Mouse (Mus musculus): Measurements from ENCODE around the gene Lrrc30.
A peak's percentile ranks its signal among the peaks of the same experiment; 100 is the strongest.

The Lrrc30 gene

GRCm38 (mm10) chr17:67632676-67633339, at the start of gene Lrrc30:
Lrrc30 (minus strand) TSS chr17:67632723.
- no peak for DNase-seq (ENCODE audit: low spot score in 2 of 2)

- DNase-seq (ENCODE audit: low spot score in 2 of 2): no peak
Observed at GRCm38 (mm10) chr17:67681084-67681483, 48.6 kb upstream of the Lrrc30 start.

GRCm38 (mm10) chr17:67678576-67678975, 46.1 kb upstream of the Lrrc30 start:
- no peak for DNase-seq (ENCODE audit: low spot score in 2 of 2)

- no peak for DNase-seq (ENCODE audit: low spot score in 2 of 2)
Observed at GRCm38 (mm10) chr17:67667981-67668380, 35.5 kb upstream of the Lrrc30 start.

- no peak for DNase-seq (ENCODE audit: low spot score in 2 of 2)
Observed at GRCm38 (mm10) chr17:67666981-67667380, 34.5 kb upstream of the Lrrc30 start.

GRCm38 (mm10) chr17:67664299-67664698, 31.8 kb upstream of the Lrrc30 start:
- DNase-seq (ENCODE audit: low spot score in 2 of 2): no peak

GRCm38 (mm10) chr17:67651506-67651905, 19.0 kb upstream of the Lrrc30 start:
- no peak for DNase-seq (ENCODE audit: low spot score in 2 of 2)

- DNase-seq (ENCODE audit: low spot score in 2 of 2): no peak
Observed at GRCm38 (mm10) chr17:67641627-67642026, 9.1 kb upstream of the Lrrc30 start.

- peak in 1 of 2 experiments; percentile 16 for DNase-seq (ENCODE audit: low spot score in 2 of 2)
Observed at GRCm38 (mm10) chr17:67638119-67638810, 5.7 kb upstream of the Lrrc30 start.

GRCm38 (mm10) chr17:67636951-67637350, 4.4 kb upstream of the Lrrc30 start:
- no peak for DNase-seq (ENCODE audit: low spot score in 2 of 2)

GRCm38 (mm10) chr17:67636304-67636703, 3.8 kb upstream of the Lrrc30 start:
- no peak for DNase-seq (ENCODE audit: low spot score in 2 of 2)

GRCm38 (mm10) chr17:67629746-67630145, 2.8 kb downstream of the Lrrc30 start:
- no peak for DNase-seq (ENCODE audit: low spot score in 2 of 2)

GRCm38 (mm10) chr17:67629211-67629657, 3.3 kb downstream of the Lrrc30 start:
- no peak for DNase-seq (ENCODE audit: low spot score in 2 of 2)

GRCm38 (mm10) chr17:67628475-67628874, 4.0 kb downstream of the Lrrc30 start:
- DNase-seq (ENCODE audit: low spot score in 2 of 2): no peak

- no peak for DNase-seq (ENCODE audit: low spot score in 2 of 2)
Observed at GRCm38 (mm10) chr17:67625431-67625830, 7.1 kb downstream of the Lrrc30 start.

- DNase-seq (ENCODE audit: low spot score in 2 of 2): no peak
Observed at GRCm38 (mm10) chr17:67619001-67619400, 13.5 kb downstream of the Lrrc30 start.

- no peak for DNase-seq (ENCODE audit: low spot score in 2 of 2)
Observed at GRCm38 (mm10) chr17:67614381-67614780, 18.1 kb downstream of the Lrrc30 start.

GRCm38 (mm10) chr17:67612576-67612975, 19.9 kb downstream of the Lrrc30 start:
- DNase-seq (ENCODE audit: low spot score in 2 of 2): no peak

GRCm38 (mm10) chr17:67612151-67612550, 20.4 kb downstream of the Lrrc30 start:
- no peak for DNase-seq (ENCODE audit: low spot score in 2 of 2)

- no peak for DNase-seq (ENCODE audit: low spot score in 2 of 2)
Observed at GRCm38 (mm10) chr17:67604446-67604845, 28.1 kb downstream of the Lrrc30 start.

GRCm38 (mm10) chr17:67602556-67602955, 30.0 kb downstream of the Lrrc30 start:
- no peak for DNase-seq (ENCODE audit: low spot score in 2 of 2)

GRCm38 (mm10) chr17:67584937-67585579, 47.5 kb downstream of the Lrrc30 start:
- peak; percentile 39 to 77 for DNase-seq (ENCODE audit: low spot score in 2 of 2)

- DNase-seq (ENCODE audit: low spot score in 2 of 2): no peak
Observed at GRCm38 (mm10) chr17:67584533-67584932, 48.0 kb downstream of the Lrrc30 start.
